Mouse (Mus musculus): ENCODE measurements around the gene Grasp.
A peak's percentile ranks its signal among the peaks of the same experiment; 100 is the strongest.

DNA sequence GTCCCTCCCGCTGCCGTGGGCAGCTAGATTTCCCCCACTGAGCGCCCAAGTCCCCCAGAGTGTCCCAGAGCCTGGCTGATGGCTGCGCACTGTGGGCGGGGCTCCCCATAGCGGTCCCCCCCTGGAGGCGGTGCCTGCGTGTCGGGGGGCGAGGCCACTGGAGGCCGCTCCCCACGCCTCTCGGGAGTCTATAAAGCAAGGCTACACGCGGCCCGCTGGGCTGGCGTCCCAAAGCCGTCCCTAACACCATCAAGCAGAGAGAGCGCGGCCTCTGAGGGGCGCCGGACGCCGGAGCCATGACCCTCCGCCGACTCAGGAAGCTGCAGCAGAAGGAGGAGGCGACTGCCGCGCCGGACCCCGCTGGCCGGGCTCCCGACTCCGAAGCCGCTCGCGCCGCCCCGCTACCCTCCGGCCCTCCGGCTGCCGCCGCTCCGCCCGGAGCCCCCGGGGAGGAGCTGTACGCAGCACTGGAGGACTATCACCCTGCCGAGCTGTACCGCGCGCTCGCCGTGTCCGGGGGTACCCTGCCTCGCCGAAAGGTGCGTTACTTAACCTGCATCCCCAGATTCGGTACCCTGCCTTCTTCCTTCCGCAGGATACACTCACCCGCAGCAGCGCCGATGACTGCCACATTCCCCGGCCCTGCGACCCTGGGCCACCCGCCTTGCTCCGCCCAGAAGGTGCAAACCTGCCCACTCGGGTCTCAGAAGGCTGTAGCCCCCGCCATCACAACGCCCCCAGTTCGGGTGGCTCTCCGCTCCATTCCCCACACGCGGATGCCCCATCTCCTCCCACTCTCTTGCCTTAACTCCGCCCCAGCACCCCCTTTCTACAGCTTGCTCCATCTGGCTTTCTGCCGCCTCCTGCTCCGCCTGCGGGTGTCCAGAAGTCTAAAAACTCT, at the start of gene Grasp:
- TF ChIP-seq CTCF (conservative IDR thresholded peaks at IDR 0.05; ENCODE audit: insufficient read depth, insufficient read length, low read depth, low read length) (no peak), POLR2A (IDR thresholded peaks at IDR 0.05; ENCODE audit: low read depth, low read length) (peak; percentile 91)
